Mouse (Mus musculus) c-Kit-negative CD71-positive TER-119-positive erythroid progenitor cells, embryonic 14.5 days (primary cell): ENCODE data around the gene Exph5.

ENCODE experiments used
- DNase-seq: peaks from one replicate; pipeline ENCODE4 v3.0.0-alpha.2; 2013; ENCODE audit warnings: low read depth, low spot score

The Exph5 gene

GRCm38 (mm10) chr9:53356219-53357155 is 55.0 kb downstream of the Exph5 start:
- no peak for DNase-seq

GRCm38 (mm10) chr9:53371339-53371738 is 69.9 kb downstream of the Exph5 start:
- no peak for DNase-seq

GRCm38 (mm10) chr9:53375907-53376306 is 74.4 kb downstream of the Exph5 start:
- no peak for DNase-seq

- no peak for DNase-seq
Observed at GRCm38 (mm10) chr9:53376820-53377219, 75.3 kb downstream of the Exph5 start.

GRCm38 (mm10) chr9:53377597-53377996 is 76.1 kb downstream of the Exph5 start:
- no peak for DNase-seq

GRCm38 (mm10) chr9:53378171-53378570 is 76.7 kb downstream of the Exph5 start:
- DNase-seq: no peak

- DNase-seq: no peak
Observed at GRCm38 (mm10) chr9:53380595-53380994, 79.1 kb downstream of the Exph5 start.

- DNase-seq: no peak
Observed at GRCm38 (mm10) chr9:53381113-53381615, 79.7 kb downstream of the Exph5 start.

- DNase-seq: no peak
Observed at GRCm38 (mm10) chr9:53383951-53384866, 82.7 kb downstream of the Exph5 start, which contains the start of gene Kdelc2. TSS of gene Kdelc2 (plus strand) at chr9:53384025.

- no peak for DNase-seq
Observed at GRCm38 (mm10) chr9:53384873-53385272, 83.4 kb downstream of the Exph5 start.

- DNase-seq: no peak
Observed at GRCm38 (mm10) chr9:53387431-53387830, 86.0 kb downstream of the Exph5 start.

GRCm38 (mm10) chr9:53389109-53389508 is 87.6 kb downstream of the Exph5 start:
- DNase-seq: no peak

GRCm38 (mm10) chr9:53390136-53390535 is 88.7 kb downstream of the Exph5 start:
- DNase-seq: no peak

GRCm38 (mm10) chr9:53397685-53398387 is 96.4 kb downstream of the Exph5 start:
- DNase-seq: no peak

- no peak for DNase-seq
Observed at GRCm38 (mm10) chr9:53398388-53398700, 96.9 kb downstream of the Exph5 start.

- DNase-seq: no peak
Observed at GRCm38 (mm10) chr9:53399537-53399936, 98.1 kb downstream of the Exph5 start.

- no peak for DNase-seq
Observed at GRCm38 (mm10) chr9:53400696-53401095, 99.2 kb downstream of the Exph5 start.

GRCm38 (mm10) chr9:53401146-53401545 is 99.7 kb downstream of the Exph5 start:
- no peak for DNase-seq

- no peak for DNase-seq
Observed at GRCm38 (mm10) chr9:53402291-53402711, 100.8 kb downstream of the Exph5 start, which contains the start of gene 4930550C14Rik. TSS of gene 4930550C14Rik (plus strand) at chr9:53402325.

- DNase-seq: no peak
Observed at GRCm38 (mm10) chr9:53402991-53403390, 101.5 kb downstream of the Exph5 start.

- DNase-seq: no peak
Observed at GRCm38 (mm10) chr9:53404050-53404752, 102.7 kb downstream of the Exph5 start.
